Mouse (Mus musculus): Measurements from ENCODE around the gene Gtpbp8. TPM values are rescaled to one million over a fixed set of nuclear protein-coding genes. Genes with fewer than 3 reads are reported as not detected.

Gene Gtpbp8
- polyA plus RNA-seq, 1 experiment from 2014 or later: 34.0 TPM

GRCm38 (mm10) chr16:44767967-44768366 is 21.8 kb upstream of the Gtpbp8 start:
- no peak overlapping the region for H3K27ac ChIP-seq (ENCODE audit: low read length)
- no peak overlapping the region for H3K4me3 ChIP-seq (ENCODE audit: low read length)
- H3K4me2 ChIP-seq (ENCODE audit: low read depth, low read length): no peak overlapping the region
- 44% methylated on average over 2 of the region's 2 CpGs for WGBS
- no peaks in the 10 kb centered on the region for H3K36me3 ChIP-seq (ENCODE audit: control insufficient read depth, insufficient read depth, low read length)
- no peaks in the 10 kb centered on the region for H3K4me1 ChIP-seq (ENCODE audit: control insufficient read depth, insufficient read depth, low read length)
- no peaks in the 10 kb centered on the region for H3K27me3 ChIP-seq (replicated peaks; ENCODE audit: control insufficient read depth, insufficient read depth, low read length)
- ATAC-seq: no peak
- H3K9me3 ChIP-seq (ENCODE audit: control insufficient read depth, low read length): no peaks in the 10 kb centered on the region
- H3K9ac ChIP-seq (ENCODE audit: low read depth, low read length): no peak overlapping the region

DNA sequence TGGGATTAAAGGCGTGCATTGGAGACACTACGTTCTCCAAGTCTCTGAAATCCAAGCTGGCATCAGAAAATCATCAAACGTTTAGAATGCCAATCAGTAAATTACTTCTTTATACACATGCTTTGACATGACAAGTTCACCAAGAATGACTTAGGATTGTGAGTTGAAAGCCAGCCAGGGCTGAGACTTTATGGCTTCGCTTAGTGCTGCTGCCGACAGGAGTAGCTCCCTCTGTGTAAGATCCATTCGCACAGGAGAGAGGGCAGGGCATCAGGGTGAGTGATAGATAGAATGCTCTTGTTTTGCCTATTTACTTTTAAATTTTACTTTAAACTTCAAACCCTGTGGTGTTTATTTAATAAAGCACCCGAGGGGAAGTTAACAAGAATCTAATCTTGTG is 21.3 kb upstream of the Gtpbp8 start:
- H3K4me2 ChIP-seq (ENCODE audit: low read depth, low read length): no peak overlapping the region
- no peak for ATAC-seq
- WGBS: 88% methylated on average over 7 of the region's 7 CpGs
- H3K4me3 ChIP-seq (ENCODE audit: low read length): no peak overlapping the region
- no peaks in the 10 kb centered on the region for H3K9me3 ChIP-seq (ENCODE audit: control insufficient read depth, low read length)
- H3K27me3 ChIP-seq (replicated peaks; ENCODE audit: control insufficient read depth, insufficient read depth, low read length): no peaks in the 10 kb centered on the region
- H3K4me1 ChIP-seq (ENCODE audit: control insufficient read depth, insufficient read depth, low read length): no peaks in the 10 kb centered on the region
- H3K27ac ChIP-seq (ENCODE audit: low read length): no peak overlapping the region
- no peaks in the 10 kb centered on the region for H3K36me3 ChIP-seq (ENCODE audit: control insufficient read depth, insufficient read depth, low read length)
- no peak overlapping the region for H3K9ac ChIP-seq (ENCODE audit: low read depth, low read length)

DNA sequence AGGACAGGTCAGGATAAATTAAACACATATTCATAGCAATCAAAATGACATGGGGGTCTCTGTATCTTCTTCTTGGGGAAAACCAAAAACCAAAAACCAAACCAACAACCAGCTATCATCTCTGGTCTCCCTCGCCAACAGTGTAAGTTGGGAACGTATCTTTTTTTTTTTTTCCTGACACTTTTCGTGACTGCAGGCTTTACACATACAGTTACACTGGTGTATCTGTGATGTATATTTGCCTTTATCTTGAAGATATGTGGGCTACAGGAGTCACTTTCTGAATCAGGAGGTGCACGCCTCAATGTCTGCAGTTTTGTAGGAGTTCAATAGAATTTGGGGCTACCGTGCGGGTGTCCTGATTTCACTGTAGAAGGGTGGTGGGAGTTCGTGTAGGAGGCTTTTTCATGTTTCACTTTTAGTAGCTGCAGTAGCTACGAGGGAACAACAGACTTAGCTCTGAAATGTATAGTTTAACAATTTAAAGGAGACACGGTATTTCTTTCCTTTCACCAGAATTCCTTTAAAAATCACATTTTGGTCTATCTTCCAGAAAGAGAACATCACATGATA is 20.2 kb upstream of the Gtpbp8 start:
- H3K27ac ChIP-seq (ENCODE audit: low read length): no peak overlapping the region
- no peaks in the 10 kb centered on the region for H3K27me3 ChIP-seq (replicated peaks; ENCODE audit: control insufficient read depth, insufficient read depth, low read length)
- H3K4me3 ChIP-seq (ENCODE audit: low read length): no peak overlapping the region
- WGBS: 79% methylated on average over 9 of the region's 9 CpGs
- no peaks in the 10 kb centered on the region for H3K9me3 ChIP-seq (ENCODE audit: control insufficient read depth, low read length)
- no peaks in the 10 kb centered on the region for H3K4me1 ChIP-seq (ENCODE audit: control insufficient read depth, insufficient read depth, low read length)
- H3K36me3 ChIP-seq (ENCODE audit: control insufficient read depth, insufficient read depth, low read length): no peaks in the 10 kb centered on the region
- H3K9ac ChIP-seq (ENCODE audit: low read depth, low read length): no peak overlapping the region
- no peak overlapping the region for H3K4me2 ChIP-seq (ENCODE audit: low read depth, low read length)
- no peak for ATAC-seq

- no peaks in the 10 kb centered on the region for H3K36me3 ChIP-seq (ENCODE audit: control insufficient read depth, insufficient read depth, low read length)
- no peak within 1 kb of the TSS for H3K27ac ChIP-seq (ENCODE audit: low read length)
- no peak within 1 kb of the TSS for H3K9ac ChIP-seq (ENCODE audit: low read depth, low read length)
- H3K4me1 ChIP-seq (ENCODE audit: control insufficient read depth, insufficient read depth, low read length): no peaks in the 10 kb centered on the region
- no peak for ATAC-seq
- H3K4me3 ChIP-seq (ENCODE audit: low read length): 0 out of 2 replicates have a peak within 1 kb of the TSS, but pooled peaks have one; percentile 11
- WGBS: 77% methylated on average over 22 of the region's 22 CpGs
- H3K9me3 ChIP-seq (ENCODE audit: control insufficient read depth, low read length): no peaks in the 10 kb centered on the region
- no peaks in the 10 kb centered on the region for H3K27me3 ChIP-seq (replicated peaks; ENCODE audit: control insufficient read depth, insufficient read depth, low read length)
- H3K4me2 ChIP-seq (ENCODE audit: low read depth, low read length): no peak within 1 kb of the TSS
Observed at GRCm38 (mm10) chr16:44765555-44766319, 19.6 kb upstream of the Gtpbp8 start, which contains the start of gene Cd200r1. Cd200r1 (plus strand) TSS chr16:44765736.

DNA sequence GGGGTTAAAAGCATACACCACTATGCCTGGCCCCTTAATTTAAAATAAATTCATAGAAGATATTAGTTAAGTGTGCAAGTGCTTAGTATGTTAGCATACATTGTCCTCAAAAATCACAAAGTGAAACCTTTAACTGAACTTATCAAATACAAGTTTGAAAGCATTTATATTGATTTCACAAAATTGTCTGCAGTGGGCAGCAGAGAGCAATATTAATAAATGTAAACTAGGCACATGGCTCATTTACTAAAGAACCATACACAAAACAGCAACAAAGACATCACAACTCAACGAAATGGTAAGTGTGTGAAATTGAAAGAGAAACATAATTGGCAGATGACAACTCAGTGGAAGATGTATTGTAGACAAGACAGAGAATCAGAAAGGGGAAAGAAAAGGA is 15.6 kb upstream of the Gtpbp8 start:
- 53% methylated on average over 1 of the region's 1 CpGs for WGBS
- Histone ChIP-seq H3K36me3 (ENCODE audit: control insufficient read depth, insufficient read depth, low read length) (no peaks in the 10 kb centered on the region), H3K27ac (ENCODE audit: low read length) (no peak overlapping the region), H3K27me3 (replicated peaks; ENCODE audit: control insufficient read depth, insufficient read depth, low read length) (no peaks in the 10 kb centered on the region), H3K4me1 (ENCODE audit: control insufficient read depth, insufficient read depth, low read length) (no peaks in the 10 kb centered on the region), H3K4me3 (ENCODE audit: low read length) (no peak overlapping the region), H3K4me2 (ENCODE audit: low read depth, low read length) (no peak overlapping the region), H3K9me3 (ENCODE audit: control insufficient read depth, low read length) (no peaks in the 10 kb centered on the region), H3K9ac (ENCODE audit: low read depth, low read length) (no peak overlapping the region)
- no peak for ATAC-seq

- H3K4me3 ChIP-seq (ENCODE audit: low read length): no peak overlapping the region
- H3K4me2 ChIP-seq (ENCODE audit: low read depth, low read length): no peak overlapping the region
- no peak overlapping the region for H3K27ac ChIP-seq (ENCODE audit: low read length)
- no peaks in the 10 kb centered on the region for H3K27me3 ChIP-seq (replicated peaks; ENCODE audit: control insufficient read depth, insufficient read depth, low read length)
- H3K36me3 ChIP-seq (ENCODE audit: control insufficient read depth, insufficient read depth, low read length): no peaks in the 10 kb centered on the region
- H3K4me1 ChIP-seq (ENCODE audit: control insufficient read depth, insufficient read depth, low read length): no peaks in the 10 kb centered on the region
- H3K9ac ChIP-seq (ENCODE audit: low read depth, low read length): no peak overlapping the region
- no peaks in the 10 kb centered on the region for H3K9me3 ChIP-seq (ENCODE audit: control insufficient read depth, low read length)
- ATAC-seq: no peak
- WGBS: 74% methylated on average over 8 of the region's 8 CpGs
Observed at GRCm38 (mm10) chr16:44757700-44758099, 11.5 kb upstream of the Gtpbp8 start.

GRCm38 (mm10) chr16:44748007-44748406 is 1.8 kb upstream of the Gtpbp8 start:
- Histone ChIP-seq H3K27me3 (replicated peaks; ENCODE audit: control insufficient read depth, insufficient read depth, low read length) (no peaks in the 10 kb centered on the region), H3K36me3 (ENCODE audit: control insufficient read depth, insufficient read depth, low read length) (no peaks in the 10 kb centered on the region), H3K4me3 (ENCODE audit: low read length) (no peak overlapping the region), H3K4me2 (ENCODE audit: low read depth, low read length) (no peak overlapping the region), H3K27ac (ENCODE audit: low read length) (no peak overlapping the region), H3K9ac (ENCODE audit: low read depth, low read length) (no peak overlapping the region), H3K4me1 (ENCODE audit: control insufficient read depth, insufficient read depth, low read length) (peaks cover 8% of the 10 kb centered on the region), H3K9me3 (ENCODE audit: control insufficient read depth, low read length) (no peaks in the 10 kb centered on the region)
- 61% methylated on average over 3 of the region's 3 CpGs for WGBS
- no peak for ATAC-seq

DNA sequence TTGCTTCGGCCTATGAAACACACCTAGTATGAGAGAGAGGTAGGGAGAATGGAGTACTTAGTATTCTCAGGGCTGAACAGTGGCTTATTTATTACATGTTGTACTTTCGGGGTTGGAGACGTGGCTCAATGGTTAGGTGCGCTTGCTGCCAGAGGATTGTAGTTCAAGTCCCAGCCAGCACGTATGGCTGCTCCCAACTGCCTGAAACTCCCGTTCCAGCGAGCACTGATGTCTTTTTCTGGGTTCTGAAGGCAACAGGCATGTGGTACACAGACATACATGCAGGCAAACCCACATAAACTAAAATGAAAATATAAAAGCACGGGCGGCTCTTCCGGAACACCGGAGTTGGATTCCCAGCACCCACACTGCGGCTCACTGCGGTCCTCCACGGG is 695 bp downstream of the Gtpbp8 start:
- Histone ChIP-seq H3K4me2 (ENCODE audit: low read depth, low read length) (peak overlapping the region; percentile 57), H3K9ac (ENCODE audit: low read depth, low read length) (peak overlapping the region; percentile 97), H3K27ac (ENCODE audit: low read length) (peak overlapping the region; percentile 99), H3K9me3 (ENCODE audit: control insufficient read depth, low read length) (no peaks in the 10 kb centered on the region), H3K27me3 (replicated peaks; ENCODE audit: control insufficient read depth, insufficient read depth, low read length) (no peaks in the 10 kb centered on the region), H3K4me3 (ENCODE audit: low read length) (peak overlapping the region; percentile 83), H3K4me1 (ENCODE audit: control insufficient read depth, insufficient read depth, low read length) (peaks cover 8% of the 10 kb centered on the region), H3K36me3 (ENCODE audit: control insufficient read depth, insufficient read depth, low read length) (peaks cover 6% of the 10 kb centered on the region)
- 6% methylated on average over 14 of the region's 14 CpGs for WGBS
- peak; percentile 35 for ATAC-seq

DNA sequence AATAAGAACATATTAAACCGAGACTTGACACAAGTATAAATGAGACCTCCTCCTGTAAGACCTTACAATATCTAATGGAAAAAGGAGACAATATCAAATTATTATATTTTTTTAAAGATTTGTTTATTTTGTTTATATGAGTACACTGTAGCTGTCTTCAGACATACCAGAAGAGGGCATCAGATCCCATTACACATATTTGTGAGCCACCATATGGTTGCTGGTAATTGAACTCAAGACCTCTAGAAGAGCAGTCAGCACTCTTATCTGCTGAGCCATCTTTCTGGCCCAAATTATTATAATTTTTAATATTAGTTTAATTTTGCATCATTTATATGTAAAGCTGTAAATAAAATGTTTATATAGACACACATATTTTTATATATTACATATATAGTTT is 3.4 kb downstream of the Gtpbp8 start:
- ATAC-seq: no peak
- Histone ChIP-seq H3K27ac (ENCODE audit: low read length) (no peak overlapping the region), H3K9ac (ENCODE audit: low read depth, low read length) (no peak overlapping the region), H3K9me3 (ENCODE audit: control insufficient read depth, low read length) (no peaks in the 10 kb centered on the region), H3K4me2 (ENCODE audit: low read depth, low read length) (no peak overlapping the region), H3K4me3 (ENCODE audit: low read length) (no peak overlapping the region), H3K4me1 (ENCODE audit: control insufficient read depth, insufficient read depth, low read length) (peaks cover 8% of the 10 kb centered on the region), H3K27me3 (replicated peaks; ENCODE audit: control insufficient read depth, insufficient read depth, low read length) (no peaks in the 10 kb centered on the region), H3K36me3 (ENCODE audit: control insufficient read depth, insufficient read depth, low read length) (peaks cover 9% of the 10 kb centered on the region)
- WGBS: 95% methylated on average over 1 of the region's 1 CpGs
